Mouse (Mus musculus) neural tube, embryonic 11.5 days (tissue): ENCODE measurements around the gene Ovol3. TPM values are rescaled to one million over a fixed set of nuclear protein-coding genes. Genes with fewer than 3 reads are reported as not detected.
"Not testable (repeated sequence)": the region's sequence is repeated elsewhere in the genome, so short reads cannot be mapped to it uniquely, and the experiment has no call there.

Experiments used
- ATAC-seq: fragments of 200-750 bp; cut with Nextera tagmentation; 2 replicates; pipeline ENCODE4 v1.8.0; 2017; ENCODE audit warnings: moderate number of reproducible peaks, mild to moderate bottlenecking, moderate TSS enrichment, moderate library complexity; ENCODE audit not compliant: insufficient read depth, low FRiP score, low TSS enrichment
- DNase-seq: peaks from one replicate; pipeline ENCODE4 v3.0.0-alpha.2; 2015; ENCODE audit warnings: low spot score
- H3K27ac ChIP-seq: fragments of 300-500 bp; sonication (generic); 2 replicates; pipeline ENCODE4 v1.5.1; 2014; ENCODE audit warnings: low read depth, mild to moderate bottlenecking, low read length
- H3K27me3 ChIP-seq: fragments of 300-500 bp; sonication (generic); 2 replicates; pipeline ENCODE4 v1.6.1; 2014; ENCODE audit warnings: mild to moderate bottlenecking, low read length, mixed read lengths; ENCODE audit not compliant: control insufficient read depth, insufficient read depth
- H3K36me3 ChIP-seq: fragments of 300-500 bp; sonication (generic); 2 replicates; pipeline ENCODE4 v1.6.1; 2014; ENCODE audit warnings: mild to moderate bottlenecking, low read length, moderate library complexity, mixed read lengths; ENCODE audit not compliant: control insufficient read depth, insufficient read depth
- H3K4me1 ChIP-seq: fragments of 300-500 bp; sonication (generic); 2 replicates; pipeline ENCODE4 v1.6.1; 2014; ENCODE audit warnings: low read length, mixed read lengths; ENCODE audit not compliant: control insufficient read depth, insufficient read depth
- H3K4me2 ChIP-seq: fragments of 300-500 bp; sonication (generic); 2 replicates; pipeline ENCODE4 v1.6.1; 2014; ENCODE audit warnings: low read depth, mild to moderate bottlenecking, moderate library complexity
- H3K4me3 ChIP-seq: fragments of 300-500 bp; sonication (generic); 2 replicates; pipeline ENCODE4 v1.5.1; 2014; ENCODE audit warnings: low read depth, low read length
- H3K9ac ChIP-seq: fragments of 300-500 bp; sonication (generic); 2 replicates; pipeline ENCODE4 v1.6.1; 2014; ENCODE audit warnings: mild to moderate bottlenecking, low read length
- H3K9me3 ChIP-seq: fragments of 300-500 bp; sonication (generic); 2 replicates; pipeline ENCODE4 v1.6.1; 2016; ENCODE audit warnings: low read length; ENCODE audit not compliant: control insufficient read depth
- WGBS: fragments of 180-500 bp; shearing (Covaris S2); extraction: QIAGEN DNeasy Blood & Tissue Kit; methylation state at CpG from one replicate; pipeline ENCODE4 v1.1.7; 2014; 5-methylcytosine and 5-hydroxymethylcytosine counted together
- polyA plus RNA-seq: library from polyadenylated mRNA; unstranded; fragments of >200 nt; fragmentation: Nextera tagmentation; extraction: Ambion mirVana; gene quantifications from 2 replicates; pipeline ENCODE4 v1.2.1, GENCODE M21; 2014

Ovol3 gene
- polyA plus RNA-seq, 1 experiment from 2014 or later = not detected

DNA sequence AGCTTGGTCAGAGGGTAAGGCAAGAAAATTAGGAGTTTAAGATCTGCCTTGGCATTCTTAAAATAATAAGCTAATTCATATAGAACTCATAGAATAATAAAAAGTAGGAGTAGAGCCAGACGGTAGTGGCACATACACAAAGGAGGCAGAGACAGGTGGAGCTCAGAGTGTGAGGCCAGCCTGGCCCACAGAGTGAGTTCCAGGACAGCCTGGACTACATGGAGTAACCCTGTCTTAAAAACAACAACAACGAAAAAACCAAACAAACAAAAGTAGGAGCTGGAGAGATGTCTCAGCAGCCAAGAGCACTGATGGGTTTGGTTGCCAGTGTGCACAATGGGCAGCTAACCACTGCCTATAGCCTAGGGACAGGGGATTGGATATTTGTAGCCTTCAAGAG lies 18.2 kb downstream of the Ovol3 start:
- H3K27me3 ChIP-seq = no peaks in the 10 kb centered on the region
- no peak overlapping the region for H3K9ac ChIP-seq
- peak; percentile 27; the same call in 1 of the 2 replicates for ATAC-seq
- H3K4me3 ChIP-seq = no peak overlapping the region
- H3K36me3 ChIP-seq = no peaks in the 10 kb centered on the region
- no peaks in the 10 kb centered on the region for H3K9me3 ChIP-seq
- WGBS = 81% methylated on average over 2 of the region's 2 CpGs
- no peak overlapping the region for H3K27ac ChIP-seq
- no peak for DNase-seq
- H3K4me1 ChIP-seq = 0 out of 2 replicates have a peak, but pooled peaks cover 2% of the 10 kb centered on the region
- H3K4me2 ChIP-seq = no peak overlapping the region

DNA sequence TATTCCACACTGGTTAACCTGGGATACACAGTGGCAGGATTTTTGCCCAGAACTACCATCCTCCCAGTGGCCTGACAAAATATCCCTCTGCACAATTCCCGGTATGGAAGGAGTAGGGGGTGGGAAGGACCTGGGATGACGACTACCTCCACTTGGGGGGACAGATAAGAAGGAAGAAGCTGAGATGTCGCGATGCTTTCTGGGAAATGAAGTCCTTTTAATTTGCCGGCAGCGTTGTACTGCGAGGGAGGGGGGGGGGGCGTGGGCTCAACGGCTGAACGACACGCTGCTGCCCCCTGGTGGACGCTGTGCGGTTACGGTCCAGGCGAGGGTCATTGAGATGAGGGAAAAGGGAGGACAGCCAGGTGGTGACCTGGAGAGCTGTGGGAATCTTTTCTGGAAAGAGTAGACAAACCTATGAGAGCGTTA lies 18.8 kb downstream of the Ovol3 start:
- WGBS = under 1% methylated on average over 15 of the region's 16 CpGs

DNA sequence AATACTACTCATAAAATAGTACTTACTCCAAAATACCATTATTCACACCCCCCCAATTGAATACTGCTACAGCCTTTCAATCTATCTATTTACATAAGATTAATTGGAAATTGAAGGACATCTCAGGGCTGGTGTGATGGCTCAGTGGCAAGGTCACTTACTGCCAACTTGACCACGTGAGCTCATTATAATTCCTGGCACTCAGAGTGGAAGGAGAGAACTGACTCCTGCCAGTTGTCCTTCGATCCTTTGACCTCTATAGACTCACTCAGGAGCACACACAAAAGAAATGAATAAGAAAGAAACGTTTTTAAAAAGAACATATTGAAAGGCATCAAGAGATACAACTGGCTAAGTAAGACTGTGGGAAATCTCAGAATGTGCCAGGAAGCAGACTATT lies 19.6 kb downstream of the Ovol3 start:
- DNase-seq = no peak
- H3K9ac ChIP-seq = no peak overlapping the region
- no peaks in the 10 kb centered on the region for H3K36me3 ChIP-seq
- H3K27me3 ChIP-seq = no peaks in the 10 kb centered on the region
- H3K27ac ChIP-seq = no peak overlapping the region
- 91% methylated on average over 3 of the region's 3 CpGs for WGBS
- H3K4me1 ChIP-seq = 0 out of 2 replicates have a peak, but pooled peaks cover 2% of the 10 kb centered on the region
- H3K4me2 ChIP-seq = no peak overlapping the region
- H3K4me3 ChIP-seq = no peak overlapping the region
- no peak for ATAC-seq
- no peaks in the 10 kb centered on the region for H3K9me3 ChIP-seq

More for the DNA sequence above, 18.8 kb downstream of the Ovol3 start:
- H3K4me1 ChIP-seq = 0 out of 2 replicates have a peak, but pooled peaks cover 2% of the 10 kb centered on the region
- ATAC-seq (peak; percentile 85), DNase-seq (peak; percentile 88)
- no peaks in the 10 kb centered on the region for H3K9me3 ChIP-seq
- H3K27ac ChIP-seq = no peak overlapping the region
- H3K4me2 ChIP-seq = 0 out of 2 replicates have a peak overlapping the region, but pooled peaks have one; percentile 29
- no peak overlapping the region for H3K9ac ChIP-seq
- no peaks in the 10 kb centered on the region for H3K36me3 ChIP-seq
- no peaks in the 10 kb centered on the region for H3K27me3 ChIP-seq
- H3K4me3 ChIP-seq = no peak overlapping the region

- no peak for ATAC-seq
- Histone ChIP-seq H3K27me3 (no peaks in the 10 kb centered on the region), H3K27ac (no peak overlapping the region), H3K4me3 (no peak overlapping the region), H3K9me3 (no peaks in the 10 kb centered on the region), H3K9ac (no peak overlapping the region), H3K4me2 (no peak overlapping the region), H3K4me1 (no peaks in the 10 kb centered on the region), H3K36me3 (no peaks in the 10 kb centered on the region)
- 85% methylated on average over 3 of the region's 3 CpGs for WGBS
- no peak for DNase-seq
Observed at GRCm38 (mm10) chr7:30213881-30214280, 21.6 kb downstream of the Ovol3 start.

GRCm38 (mm10) chr7:30211025-30211424 lies 24.5 kb downstream of the Ovol3 start:
- H3K4me2 ChIP-seq = no peak overlapping the region
- H3K36me3 ChIP-seq = no peaks in the 10 kb centered on the region
- H3K27ac ChIP-seq = no peak overlapping the region
- no peaks in the 10 kb centered on the region for H3K9me3 ChIP-seq
- no peak overlapping the region for H3K9ac ChIP-seq
- ATAC-seq (no peak), DNase-seq (no peak)
- 39% methylated on average over 4 of the region's 4 CpGs for WGBS
- no peaks in the 10 kb centered on the region for H3K27me3 ChIP-seq
- no peaks in the 10 kb centered on the region for H3K4me1 ChIP-seq
- no peak overlapping the region for H3K4me3 ChIP-seq

DNA sequence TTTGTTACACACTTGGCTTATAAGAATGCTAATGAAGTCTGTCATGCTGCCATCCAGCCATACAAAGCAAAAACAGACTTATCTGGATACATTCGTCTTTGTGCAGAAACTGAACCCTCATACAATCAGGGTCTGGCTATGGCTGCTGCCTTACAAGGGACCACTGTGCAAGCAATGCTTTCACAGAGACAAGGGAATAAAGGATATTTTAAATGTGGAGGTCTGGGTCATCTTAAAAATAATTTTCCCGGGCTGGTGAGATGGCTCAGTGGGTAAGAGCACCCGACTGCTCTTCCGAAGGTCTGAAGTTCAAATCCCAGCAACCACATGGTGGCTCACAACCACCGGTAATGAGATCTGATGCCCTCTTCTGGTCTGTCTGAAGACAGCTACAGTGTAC lies 29.2 kb downstream of the Ovol3 start:
- WGBS = 59% methylated on average over 5 of the region's 5 CpGs
- H3K9ac ChIP-seq, H3K27me3 ChIP-seq, H3K9me3 ChIP-seq, ATAC-seq, DNase-seq, H3K36me3 ChIP-seq, H3K4me1 ChIP-seq, H3K4me2 ChIP-seq, H3K27ac ChIP-seq, H3K4me3 ChIP-seq: not testable (repeated sequence)

- H3K9ac ChIP-seq = no peak overlapping the region
- 2% methylated on average over 2 of the region's 2 CpGs for WGBS
- no peaks in the 10 kb centered on the region for H3K9me3 ChIP-seq
- no peak overlapping the region for H3K4me2 ChIP-seq
- H3K36me3 ChIP-seq = no peaks in the 10 kb centered on the region
- no peaks in the 10 kb centered on the region for H3K4me1 ChIP-seq
- ATAC-seq = no peak
- H3K4me3 ChIP-seq = no peak overlapping the region
- peak; percentile 54 for DNase-seq
- no peaks in the 10 kb centered on the region for H3K27me3 ChIP-seq
- no peak overlapping the region for H3K27ac ChIP-seq
Observed at GRCm38 (mm10) chr7:30205383-30205782, 30.1 kb downstream of the Ovol3 start.

- no peaks in the 10 kb centered on the region for H3K27me3 ChIP-seq
- no peaks in the 10 kb centered on the region for H3K4me1 ChIP-seq
- no peaks in the 10 kb centered on the region for H3K9me3 ChIP-seq
- 51% methylated on average over 8 of the region's 8 CpGs for WGBS
- H3K4me2 ChIP-seq = no peak overlapping the region
- no peak overlapping the region for H3K27ac ChIP-seq
- no peaks in the 10 kb centered on the region for H3K36me3 ChIP-seq
- H3K4me3 ChIP-seq = no peak overlapping the region
- no peak overlapping the region for H3K9ac ChIP-seq
- ATAC-seq (no peak), DNase-seq (no peak)
Observed at GRCm38 (mm10) chr7:30204380-30204779, 31.1 kb downstream of the Ovol3 start.

DNA sequence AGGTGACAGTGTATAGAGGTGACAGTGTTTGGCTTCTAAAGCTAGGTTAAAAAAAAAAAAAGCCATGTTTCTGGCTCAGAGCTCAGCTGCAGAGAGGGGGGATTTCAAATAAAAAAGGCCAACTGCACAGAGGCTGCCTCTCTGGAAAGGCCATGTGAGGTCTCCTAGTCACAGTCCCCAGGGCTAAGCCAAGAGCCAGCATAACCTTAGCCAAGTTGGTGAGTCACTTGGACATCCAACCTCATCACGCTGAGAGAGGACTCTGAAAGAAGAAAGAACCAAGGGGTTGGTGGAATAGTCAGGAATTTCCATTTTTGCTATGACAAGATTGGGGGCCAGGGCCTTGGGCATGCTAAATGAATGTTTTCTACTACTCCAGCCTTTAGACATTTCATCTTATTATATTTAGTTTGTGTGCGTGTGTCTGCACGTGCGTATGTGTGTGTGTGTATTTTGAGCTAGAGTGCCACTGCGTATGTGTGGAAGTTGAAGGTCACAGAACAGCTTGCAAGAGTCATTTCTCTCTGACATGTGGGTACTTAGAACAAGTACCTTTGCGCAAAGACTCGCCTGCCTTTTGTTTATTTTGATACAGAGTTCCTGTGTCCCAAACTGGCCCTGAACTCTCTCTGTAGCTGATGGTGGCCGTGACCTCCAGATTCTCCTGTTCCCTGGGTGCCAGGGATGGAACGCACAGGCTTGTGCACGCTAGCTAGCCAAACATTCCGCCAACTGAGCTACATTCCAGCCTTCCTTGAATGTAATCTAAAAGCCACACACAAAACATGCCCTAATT lies 32.4 kb downstream of the Ovol3 start:
- Histone ChIP-seq H3K27ac (no peak overlapping the region), H3K4me2 (no peak overlapping the region), H3K9ac (no peak overlapping the region), H3K4me1 (no peaks in the 10 kb centered on the region), H3K36me3 (no peaks in the 10 kb centered on the region), H3K4me3 (no peak overlapping the region), H3K27me3 (no peaks in the 10 kb centered on the region), H3K9me3 (no peaks in the 10 kb centered on the region)
- DNase-seq (no peak), ATAC-seq (no peak)
- 85% methylated on average over 11 of the region's 11 CpGs for WGBS
